Mouse (Mus musculus): ENCODE data around the gene Mgst2. TPM values are rescaled to one million over a fixed set of nuclear protein-coding genes. Genes with fewer than 3 reads are reported as not detected.

Mgst2 gene
- polyA plus RNA-seq, 2 experiments from 2014 or later, result 175 to 223 TPM

DNA sequence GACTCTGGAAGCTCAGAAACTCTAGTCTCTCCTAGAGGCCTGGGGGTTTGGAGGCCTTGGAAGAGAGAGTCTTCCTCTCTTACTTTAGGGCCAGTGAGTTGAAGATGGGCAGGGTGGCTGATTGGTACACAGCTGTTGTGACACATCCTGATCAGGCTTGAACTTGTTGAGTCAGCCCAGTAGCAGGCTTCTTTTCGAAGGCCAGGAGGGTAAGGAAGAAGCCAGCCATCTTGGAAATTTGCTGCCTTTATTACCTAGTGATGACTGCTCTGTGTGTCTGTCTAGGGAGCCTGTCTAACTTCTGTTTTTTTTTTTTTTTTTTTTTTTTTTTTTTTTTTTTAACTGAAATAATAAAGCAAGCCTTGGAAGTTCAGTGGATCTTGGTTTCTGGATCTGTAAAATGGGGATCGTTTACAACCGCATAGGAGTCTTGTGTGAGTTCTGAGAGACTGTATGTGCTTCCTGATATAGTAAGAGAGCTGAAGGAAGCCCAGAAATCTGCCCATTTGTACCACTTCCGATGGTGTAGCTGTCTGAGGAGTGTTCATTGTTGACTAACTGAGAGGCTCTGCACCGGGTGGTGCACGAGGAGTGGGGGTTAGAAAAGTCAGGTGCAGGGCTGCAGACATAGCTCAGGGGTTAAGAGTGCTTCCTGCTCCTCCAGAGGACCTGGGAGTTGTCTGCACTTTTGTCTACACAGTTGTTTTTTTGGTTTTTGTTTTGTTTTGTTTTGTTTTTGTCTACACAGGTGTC is 5.7 kb upstream of the Mgst2 start:
- ATAC-seq, result peak; percentile 86

GRCm38 (mm10) chr3:51659415-51659814 is 745 bp upstream of the Mgst2 start:
- no peak for ATAC-seq

GRCm38 (mm10) chr3:51660821-51661276 is 689 bp downstream of the Mgst2 start:
- ATAC-seq, result peak; percentile 53

DNA sequence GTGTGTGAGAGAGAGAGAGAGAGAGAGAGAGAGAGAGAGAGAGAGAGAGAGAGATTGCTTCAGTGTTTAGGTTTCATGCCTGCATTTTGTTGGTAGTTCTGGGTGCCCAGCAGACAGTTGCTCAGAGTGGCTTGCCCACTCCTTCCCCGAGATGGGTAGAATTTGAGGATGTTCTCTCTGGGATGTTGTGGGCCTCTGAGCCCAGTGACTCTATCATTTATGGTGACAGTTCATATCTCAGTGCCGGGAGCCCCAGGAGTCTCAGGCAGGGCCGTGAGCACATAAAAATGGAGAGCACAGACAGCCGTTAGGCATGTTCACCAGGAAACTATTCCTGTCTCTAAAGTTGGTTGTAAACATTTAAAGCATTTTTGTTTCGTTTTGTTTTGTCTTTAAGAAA is 1.2 kb downstream of the Mgst2 start:
- ATAC-seq, result peak; percentile 18

GRCm38 (mm10) chr3:51661880-51662550 is 1.9 kb downstream of the Mgst2 start:
- peak; percentile 30 for ATAC-seq

GRCm38 (mm10) chr3:51662557-51662956 is 2.4 kb downstream of the Mgst2 start:
- peak; percentile 27 for ATAC-seq

DNA sequence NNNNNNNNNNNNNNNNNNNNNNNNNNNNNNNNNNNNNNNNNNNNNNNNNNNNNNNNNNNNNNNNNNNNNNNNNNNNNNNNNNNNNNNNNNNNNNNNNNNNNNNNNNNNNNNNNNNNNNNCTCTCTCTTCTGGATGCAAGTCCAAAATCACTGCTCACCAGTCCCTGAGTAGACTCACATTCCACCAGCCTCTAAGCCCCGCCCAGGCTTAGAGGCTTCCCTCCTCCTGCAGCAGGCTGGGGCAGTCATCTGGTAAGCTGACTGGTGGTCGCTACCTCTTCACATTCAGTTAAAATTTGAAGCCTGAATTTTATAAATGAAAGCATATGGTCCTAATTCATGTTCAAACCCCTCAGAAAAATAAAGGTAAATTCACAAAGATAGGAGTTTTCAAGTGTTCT is 8.4 kb downstream of the Mgst2 start:
- ATAC-seq, result no peak

DNA sequence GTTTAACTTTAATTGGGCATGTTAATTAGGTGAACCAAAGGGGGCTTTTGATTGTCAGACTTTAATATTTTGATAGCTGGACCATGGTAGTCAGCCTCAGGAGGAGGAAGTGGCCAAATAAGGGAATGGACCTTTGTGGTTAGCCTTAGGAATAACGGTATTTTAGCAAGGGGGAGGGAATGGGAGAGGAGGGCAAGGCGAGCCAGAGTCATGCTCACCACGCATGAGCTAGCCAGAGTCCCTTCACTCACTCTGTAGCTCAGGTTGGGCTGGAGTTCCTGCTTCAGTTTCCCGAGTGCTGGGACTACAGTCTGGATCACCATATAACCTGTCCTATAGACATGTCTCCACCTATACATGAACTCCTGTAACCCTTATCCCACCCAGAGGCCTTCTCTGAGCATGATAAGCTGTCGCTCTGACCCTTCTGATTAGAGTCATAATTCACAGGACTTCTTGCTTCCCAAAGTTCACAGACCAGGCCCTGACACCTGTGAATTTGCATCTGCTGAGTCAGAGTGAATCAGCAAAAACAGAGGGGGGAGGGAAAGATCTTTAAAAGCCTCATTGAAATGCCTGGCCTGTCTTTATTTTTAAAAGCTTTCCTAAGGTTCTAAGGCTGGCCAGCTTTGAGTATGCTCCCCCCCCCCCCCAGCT is 10.4 kb downstream of the Mgst2 start:
- ATAC-seq, result no peak

GRCm38 (mm10) chr3:51671071-51671469 is 10.9 kb downstream of the Mgst2 start:
- no peak for ATAC-seq

GRCm38 (mm10) chr3:51672631-51673030 is 12.5 kb downstream of the Mgst2 start:
- no peak for ATAC-seq

GRCm38 (mm10) chr3:51673408-51674086 is 13.4 kb downstream of the Mgst2 start:
- ATAC-seq, result no peak

DNA sequence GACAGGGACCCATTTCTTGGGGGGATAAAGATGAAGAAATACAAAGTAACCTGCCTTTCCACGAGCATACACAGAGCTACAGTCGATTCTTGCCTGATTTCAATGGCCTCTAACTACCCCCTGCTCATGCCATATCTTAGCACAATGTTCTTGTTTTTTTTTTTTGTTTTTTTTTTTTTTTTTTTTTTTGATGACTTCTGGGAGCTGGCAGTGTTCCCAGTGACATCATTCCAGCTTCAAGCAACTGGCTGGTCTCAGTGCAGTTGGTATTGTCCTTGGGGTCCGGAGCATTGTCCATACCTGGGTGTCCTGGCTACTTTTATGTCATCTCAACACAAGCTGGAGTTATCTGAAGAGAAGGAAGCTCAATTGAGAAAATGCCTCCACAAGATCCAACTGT is 14.8 kb downstream of the Mgst2 start:
- no peak for ATAC-seq

- no peak for ATAC-seq
Measured at GRCm38 (mm10) chr3:51685539-51685938, 25.4 kb downstream of the Mgst2 start.

DNA sequence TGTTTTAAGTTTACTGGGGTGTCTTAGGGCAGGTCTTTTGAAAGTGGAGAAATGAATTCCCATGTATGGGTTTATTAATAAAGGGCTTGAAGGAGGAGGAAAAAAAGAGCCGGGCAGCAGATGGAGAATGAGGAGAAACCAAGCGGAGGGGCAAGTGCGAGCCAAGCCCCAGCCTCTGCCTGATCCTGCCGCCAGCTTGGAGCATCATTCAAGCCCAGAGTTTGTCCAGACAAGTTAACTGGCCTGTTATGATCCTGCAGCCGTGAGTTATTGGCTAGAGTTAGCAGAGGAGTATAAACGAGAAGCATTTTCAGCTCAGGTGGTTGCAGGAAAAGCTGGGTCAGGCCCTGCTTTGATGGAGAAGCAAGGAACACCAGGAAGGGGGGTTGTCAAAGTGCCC is 26.2 kb downstream of the Mgst2 start:
- no peak for ATAC-seq

DNA sequence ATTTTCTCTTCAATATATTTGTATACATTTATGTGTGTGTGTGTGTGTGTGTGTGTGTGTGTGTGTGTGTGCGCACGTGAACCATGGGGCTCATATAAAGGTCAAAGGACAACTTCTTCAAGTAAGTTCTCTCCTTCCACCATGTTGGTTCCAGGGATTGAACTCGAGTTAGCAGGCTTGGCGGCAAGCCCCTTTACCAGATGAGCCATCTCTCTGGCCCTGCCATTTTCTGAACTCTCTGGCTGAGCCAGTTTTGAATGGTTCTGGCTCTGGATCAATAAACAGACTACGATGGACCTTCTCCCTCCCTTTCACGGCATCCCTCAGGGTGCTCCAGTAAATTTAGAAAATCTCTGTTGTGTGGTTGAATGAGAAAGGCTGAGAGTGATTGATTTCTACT is 26.6 kb downstream of the Mgst2 start:
- ATAC-seq, result no peak

DNA sequence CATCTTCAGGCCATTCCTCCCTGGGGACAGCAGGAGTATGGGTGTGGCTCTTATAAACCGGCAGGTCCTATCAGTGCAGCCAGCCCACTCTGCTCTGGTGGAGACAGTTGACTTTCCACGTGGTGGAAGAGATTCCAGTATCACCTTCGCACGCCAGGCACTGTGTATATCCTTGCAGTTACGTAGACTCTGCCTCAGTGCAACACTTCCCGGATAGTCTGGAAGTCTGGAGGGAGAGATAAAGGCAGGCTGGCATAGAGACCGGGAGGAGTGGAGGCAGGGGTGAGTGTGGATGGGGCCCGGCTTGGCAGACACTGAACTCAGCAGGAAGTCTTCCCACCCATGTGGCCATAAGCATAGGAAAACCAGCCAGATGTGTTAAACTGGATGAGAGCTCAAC is 28.6 kb downstream of the Mgst2 start:
- ATAC-seq, result no peak

DNA sequence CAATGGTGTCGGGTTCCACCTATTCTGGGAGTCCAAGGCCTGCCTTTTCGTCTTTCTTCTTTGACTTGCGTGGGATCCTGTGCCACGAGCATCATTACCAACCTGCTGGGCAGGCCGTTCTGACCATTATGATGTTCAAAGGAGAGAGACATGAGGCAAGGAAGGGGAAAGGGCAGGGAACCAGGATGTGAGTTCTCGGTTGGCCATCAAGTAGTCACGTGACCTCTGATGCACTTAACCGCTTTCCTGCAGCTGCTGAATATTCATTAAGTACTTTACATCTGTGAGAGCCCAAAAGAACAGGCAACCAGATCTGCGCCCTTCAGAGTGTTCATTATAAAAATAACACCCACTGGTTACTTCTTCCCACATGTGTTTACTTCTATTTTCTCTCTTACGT is 33.0 kb downstream of the Mgst2 start:
- ATAC-seq, result no peak

DNA sequence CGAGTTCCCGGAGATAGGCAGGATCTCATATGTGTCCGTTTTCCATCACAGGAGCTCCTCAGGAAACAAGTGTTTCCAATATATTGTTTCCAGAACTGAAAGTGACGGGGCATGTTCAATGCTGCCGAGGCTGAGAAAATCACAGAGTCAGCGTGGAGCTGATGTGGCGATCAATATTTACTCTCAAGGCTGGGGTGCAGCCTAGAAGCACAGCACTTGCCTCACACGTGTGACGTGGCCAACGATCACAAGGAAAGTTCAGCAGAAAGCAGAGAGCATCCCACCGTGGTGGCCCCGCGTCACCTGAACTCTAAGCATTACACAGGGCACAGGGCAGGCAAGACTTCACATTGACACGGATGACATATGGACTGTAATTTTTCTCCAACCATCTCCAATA is 34.4 kb downstream of the Mgst2 start:
- no peak for ATAC-seq

DNA sequence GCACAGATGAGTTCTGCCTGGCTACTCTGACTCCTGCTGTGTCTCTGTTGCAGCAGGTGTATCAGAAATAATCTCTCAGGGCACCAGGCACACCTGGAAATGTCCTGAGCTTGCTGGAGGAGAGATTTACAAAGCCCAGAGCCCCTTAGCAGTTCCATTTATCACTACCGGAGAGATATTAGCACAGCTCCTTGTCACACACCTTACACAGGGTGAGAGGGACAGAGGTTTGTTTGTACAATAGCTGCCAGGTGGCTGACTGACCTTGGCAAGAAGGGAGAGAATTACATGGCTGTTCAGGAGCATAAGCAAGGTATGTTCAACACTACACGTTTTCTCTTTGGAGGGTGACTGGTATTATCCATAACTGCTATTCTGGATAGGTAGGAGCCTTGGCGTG is 35.6 kb downstream of the Mgst2 start:
- ATAC-seq, result no peak

DNA sequence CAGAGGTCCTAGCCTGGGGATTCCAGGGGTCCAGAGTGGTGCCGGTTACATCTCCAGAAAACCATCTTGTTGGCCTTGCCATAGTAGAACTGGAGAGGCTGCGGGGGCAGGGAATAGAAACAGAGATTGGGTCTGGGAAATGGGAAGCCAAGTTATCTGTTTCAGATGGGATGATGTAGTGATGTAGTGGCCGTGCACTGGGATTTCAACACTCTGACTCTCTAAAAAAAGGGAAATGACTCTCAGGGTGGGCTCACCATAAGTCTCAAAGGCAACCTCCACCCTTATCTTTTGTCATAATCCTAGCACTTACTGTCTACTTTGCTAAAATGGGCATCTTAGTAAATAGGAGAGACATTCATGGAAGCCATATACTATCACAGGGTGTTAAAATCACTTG is 37.8 kb downstream of the Mgst2 start:
- no peak for ATAC-seq

- ATAC-seq, result no peak
Measured at GRCm38 (mm10) chr3:51700123-51700522, 40.0 kb downstream of the Mgst2 start.

- ATAC-seq, result peak; percentile 44
Measured at GRCm38 (mm10) chr3:51700731-51701280, 40.6 kb downstream of the Mgst2 start.

DNA sequence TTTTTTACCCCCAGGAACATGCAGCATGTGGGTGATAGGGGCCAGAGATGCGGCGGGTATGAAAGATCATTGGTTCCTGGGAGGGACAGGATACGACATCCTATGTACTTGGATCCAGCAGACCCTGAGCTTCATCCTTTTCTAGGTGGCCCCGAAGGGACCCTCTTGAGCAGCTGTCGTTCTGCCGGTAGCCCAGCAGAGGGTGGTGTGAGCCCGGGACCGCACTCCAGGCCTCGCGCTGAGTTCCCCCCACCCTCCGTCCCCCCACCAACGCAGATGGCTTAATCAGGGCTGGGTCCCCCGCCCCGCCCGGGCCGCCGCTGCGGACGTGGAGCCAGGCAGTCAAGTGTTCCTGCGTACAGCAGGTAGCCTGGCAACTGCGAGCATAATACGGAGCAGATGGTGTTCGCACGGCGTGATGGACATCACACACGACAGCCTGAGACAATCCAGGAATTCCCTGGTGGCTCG is 41.2 kb downstream of the Mgst2 start:
- peak; percentile 89 for ATAC-seq

Measured in CD4-positive, CD25-positive, alpha-beta regulatory T cell, adult 4 months (primary cell).